Mouse (Mus musculus) embryo, embryonic 10 days (tissue): ENCODE measurements around the gene Glrp1.

Experiments used
- DNase-seq: peaks from one replicate; pipeline ENCODE4 v3.0.0-alpha.2; 2015; ENCODE audit warnings: low spot score

Glrp1 gene

GRCm38 (mm10) chr1:88462484-88462883 lies 47.4 kb downstream of the Glrp1 start:
- no peak for DNase-seq

DNA sequence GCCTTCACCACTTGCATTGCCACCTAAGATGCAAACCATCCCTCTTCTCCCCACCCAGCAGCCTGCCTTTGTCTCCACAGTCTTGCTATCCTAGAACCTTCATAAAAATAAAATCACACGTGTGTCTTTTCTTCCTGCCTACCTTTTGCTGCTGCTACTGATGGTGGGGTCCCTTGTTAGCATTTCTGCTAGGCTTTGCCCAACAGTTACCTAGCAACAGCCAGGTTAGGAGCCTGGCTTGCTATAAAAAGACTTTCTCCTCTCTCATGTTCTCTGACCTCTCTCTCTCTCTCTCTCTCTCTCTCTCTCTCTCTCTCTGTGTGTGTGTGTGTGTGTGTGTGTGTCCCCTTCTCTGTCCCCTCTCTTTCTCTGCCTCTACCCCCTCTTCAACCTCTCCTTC lies 48.8 kb downstream of the Glrp1 start:
- no peak for DNase-seq

GRCm38 (mm10) chr1:88459655-88460054 lies 50.2 kb downstream of the Glrp1 start:
- DNase-seq: no peak

GRCm38 (mm10) chr1:88459196-88459595 lies 50.7 kb downstream of the Glrp1 start:
- no peak for DNase-seq

GRCm38 (mm10) chr1:88456451-88457072 lies 53.3 kb downstream of the Glrp1 start:
- DNase-seq: peak; percentile 91

- DNase-seq: no peak
These were observed 54.1 kb downstream of the Glrp1 start for GRCm38 (mm10) chr1:88455761-88456160.

- no peak for DNase-seq
These were observed 55.2 kb downstream of the Glrp1 start for GRCm38 (mm10) chr1:88454703-88455102.

DNA sequence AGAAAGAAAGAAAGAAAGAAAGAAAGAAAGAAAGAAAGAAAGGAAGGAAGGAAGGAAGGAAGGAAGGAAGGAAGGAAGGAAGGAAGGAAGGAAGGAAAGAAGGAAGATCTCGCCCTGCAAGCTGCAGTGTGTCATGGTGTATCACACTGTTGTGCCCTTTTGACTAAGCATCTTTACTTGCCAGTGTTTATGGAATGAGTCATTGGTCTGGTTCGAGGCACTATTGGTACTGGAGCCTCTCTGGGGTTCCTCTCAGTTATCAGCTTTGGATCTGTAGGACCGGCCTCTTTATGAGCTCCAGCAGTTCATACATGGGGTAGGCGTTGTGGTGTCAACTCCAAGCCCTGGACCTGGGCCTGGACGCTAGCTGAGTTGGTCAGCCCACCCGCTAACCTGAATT lies 57.7 kb downstream of the Glrp1 start:
- DNase-seq: no peak

DNA sequence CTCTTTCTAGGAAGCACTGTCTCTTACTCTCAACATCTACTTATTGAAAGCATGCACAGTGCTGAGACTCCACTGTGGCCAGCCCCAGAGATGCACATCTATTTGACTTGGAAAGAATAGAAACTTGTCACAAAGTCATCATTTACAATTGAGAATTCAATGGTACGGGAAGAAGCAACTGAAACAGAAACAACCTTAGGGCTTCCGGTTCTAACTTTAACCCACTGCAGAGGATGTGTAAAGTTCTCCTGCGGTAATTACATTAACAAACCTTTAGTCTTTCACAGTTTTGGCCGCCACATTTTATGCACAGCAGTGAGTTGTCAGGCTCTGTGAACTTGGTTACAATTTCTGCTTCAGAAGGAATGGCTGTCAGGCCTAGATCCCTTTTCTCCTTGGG lies 59.2 kb downstream of the Glrp1 start:
- no peak for DNase-seq
